Mouse (Mus musculus) granulocyte monocyte progenitor cell, adult 5-6 weeks (primary cell): ENCODE measurements around the gene Foxl1. TPM values are rescaled to one million over a fixed set of nuclear protein-coding genes. Genes with fewer than 3 reads are reported as not detected.

Experiments
- ATAC-seq: replicated peaks from 2 replicates; pipeline ENCODE4 v1.8.0; 2016; ENCODE audit warnings: mild to moderate bottlenecking, moderate TSS enrichment, inconsistent platforms; ENCODE audit not compliant: poor library complexity, severe bottlenecking
- total RNA-seq, 2 experiments: library from RNA; stranded (forward) in 1 of 2; stranded (reverse) in 1 of 2; fragments of 200-712, 200-1000 nt in 1 of 2; fragments of >200 nt in 1 of 2; fragmentation: Nextera tagmentation in 1 of 2; gene quantifications; 2 replicates each; pipeline ENCODE4 v1.2.3; 2014 to 2017

Foxl1 gene
- total RNA-seq, 2 experiments from 2014 or later: not detected

GRCm38 (mm10) chr8:121162413-121162812 is 34.7 kb downstream of the Foxl1 start:
- no peak for ATAC-seq

- no peak for ATAC-seq
These were observed 35.4 kb downstream of the Foxl1 start for GRCm38 (mm10) chr8:121162906-121163695.

DNA sequence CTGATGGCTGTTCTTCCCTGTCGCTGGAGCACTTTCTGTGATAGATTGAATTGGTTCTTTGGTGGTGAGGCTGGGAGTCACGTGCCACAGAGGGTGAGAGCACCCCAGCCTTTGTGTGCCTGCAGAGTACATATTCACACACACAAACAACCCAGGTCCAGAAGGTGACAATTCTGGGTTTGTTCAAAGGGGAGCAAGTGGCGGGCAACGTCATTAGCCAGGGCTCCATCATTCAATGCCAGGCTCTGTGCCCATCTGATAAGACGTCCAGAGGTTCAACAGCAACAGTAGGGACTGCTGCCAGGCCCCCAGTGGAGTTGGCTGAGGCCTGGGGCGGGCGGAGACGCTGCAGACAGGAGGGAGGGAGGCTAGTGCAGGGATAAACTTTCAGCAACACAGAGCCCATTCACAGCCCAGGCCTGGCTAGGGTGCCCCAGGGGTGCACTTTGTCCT is 36.3 kb downstream of the Foxl1 start:
- ATAC-seq: no peak

- ATAC-seq: no peak
These were observed 40.3 kb downstream of the Foxl1 start for GRCm38 (mm10) chr8:121168033-121168432.

DNA sequence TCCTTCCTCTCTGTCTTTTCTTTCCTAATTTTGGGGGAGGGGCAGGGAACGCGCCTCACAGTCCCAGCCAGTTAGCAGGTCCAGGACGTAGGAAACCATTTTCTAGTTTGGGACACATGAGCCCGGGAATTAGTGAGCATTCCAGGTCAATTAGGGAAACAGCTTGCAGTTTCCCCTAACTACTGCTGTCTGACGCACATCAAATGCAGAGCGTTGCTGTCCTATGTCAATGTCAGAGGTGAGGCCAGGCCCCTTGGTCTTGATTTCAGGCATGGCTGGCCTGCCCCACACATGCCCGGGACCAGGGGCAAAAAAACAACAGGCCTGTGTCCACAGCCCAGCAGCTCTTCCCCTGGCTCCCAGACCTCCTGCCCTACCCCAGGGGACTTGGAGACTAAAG is 42.4 kb downstream of the Foxl1 start:
- ATAC-seq: no peak

DNA sequence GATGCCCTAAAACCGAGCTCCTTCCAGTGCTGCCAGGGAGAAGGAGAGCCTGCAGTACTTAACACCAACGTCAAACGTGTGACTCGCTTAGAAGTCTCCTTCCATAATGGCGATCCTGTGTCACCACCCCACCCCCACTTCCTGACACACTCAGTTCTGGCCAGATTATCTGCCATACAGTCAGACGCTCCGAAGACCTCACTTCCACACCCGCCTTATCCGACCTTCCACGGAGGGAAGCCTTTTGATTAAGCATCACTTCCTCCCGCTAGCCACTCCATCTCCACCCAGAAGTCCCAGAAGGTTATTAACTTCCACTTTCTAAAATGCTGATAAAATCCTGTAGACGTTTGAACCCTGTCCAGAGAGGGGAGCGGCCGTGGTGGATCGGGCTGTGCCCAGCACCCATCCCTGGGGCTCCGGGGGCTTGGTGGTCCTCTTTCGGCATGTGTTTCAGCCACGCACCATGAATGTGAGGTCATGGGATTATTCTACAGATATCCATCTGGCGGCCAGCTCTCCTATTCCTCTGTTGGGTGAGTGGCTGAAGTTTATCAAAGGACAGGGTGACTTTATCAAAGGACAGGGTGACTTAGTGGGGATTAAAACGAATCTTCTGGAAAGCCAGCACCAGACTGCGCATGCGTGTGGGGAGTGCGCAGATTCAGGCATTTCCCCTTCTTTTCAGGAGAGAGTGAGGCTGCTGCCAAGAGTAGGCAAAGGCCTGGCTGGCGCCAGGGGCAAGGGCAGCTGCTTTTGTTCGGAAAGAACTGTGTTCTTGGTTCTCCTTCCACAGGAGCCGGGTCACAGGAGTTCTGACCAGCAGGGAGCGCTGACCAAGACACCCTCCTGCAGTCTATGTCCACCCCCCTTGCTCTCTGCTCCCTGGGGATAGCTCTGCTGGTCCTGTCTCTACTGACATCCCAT is 43.1 kb downstream of the Foxl1 start:
- peak; percentile 69 for ATAC-seq

DNA sequence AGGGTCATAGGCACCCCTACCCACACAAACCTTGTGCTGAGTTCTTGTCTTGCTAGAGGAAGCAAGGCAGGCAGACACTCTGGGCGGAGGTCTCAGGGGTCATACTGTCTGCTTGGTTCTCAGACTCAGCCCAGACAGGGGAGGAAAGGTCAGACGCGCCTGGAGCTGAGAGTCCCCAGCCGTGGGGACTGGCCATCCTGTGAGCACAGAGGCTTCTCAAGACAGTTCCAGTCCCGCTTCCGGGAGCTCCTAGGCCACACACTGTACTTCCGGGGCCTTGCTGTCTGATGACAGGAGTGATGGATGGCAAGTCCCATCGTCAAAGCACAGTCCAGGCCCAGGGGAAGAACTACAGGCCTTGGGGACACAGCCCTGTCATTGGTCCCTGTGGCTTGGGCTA is 44.8 kb downstream of the Foxl1 start:
- ATAC-seq: no peak

DNA sequence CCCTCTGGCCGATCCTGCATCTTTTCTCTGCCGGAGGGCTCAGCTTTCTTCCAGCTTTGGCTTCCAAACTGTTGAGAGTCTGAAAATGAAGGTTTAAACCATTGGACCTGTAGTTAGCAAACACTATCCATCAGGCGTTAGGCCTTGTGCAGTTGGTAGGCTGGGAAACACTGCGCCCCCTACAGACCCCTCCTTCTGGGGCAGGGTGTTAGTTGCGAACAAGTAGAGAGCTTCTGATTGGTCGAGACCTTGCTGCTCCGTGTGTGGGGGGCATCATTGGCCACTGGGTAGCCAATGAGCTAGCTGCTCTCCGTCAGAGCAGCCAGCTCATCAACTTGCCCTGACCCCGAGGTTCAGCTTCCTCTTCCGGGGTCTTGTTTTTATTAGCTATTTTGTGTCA is 46.4 kb downstream of the Foxl1 start:
- ATAC-seq: no peak

- ATAC-seq: no peak
These were observed 47.2 kb downstream of the Foxl1 start for GRCm38 (mm10) chr8:121174721-121175539.

DNA sequence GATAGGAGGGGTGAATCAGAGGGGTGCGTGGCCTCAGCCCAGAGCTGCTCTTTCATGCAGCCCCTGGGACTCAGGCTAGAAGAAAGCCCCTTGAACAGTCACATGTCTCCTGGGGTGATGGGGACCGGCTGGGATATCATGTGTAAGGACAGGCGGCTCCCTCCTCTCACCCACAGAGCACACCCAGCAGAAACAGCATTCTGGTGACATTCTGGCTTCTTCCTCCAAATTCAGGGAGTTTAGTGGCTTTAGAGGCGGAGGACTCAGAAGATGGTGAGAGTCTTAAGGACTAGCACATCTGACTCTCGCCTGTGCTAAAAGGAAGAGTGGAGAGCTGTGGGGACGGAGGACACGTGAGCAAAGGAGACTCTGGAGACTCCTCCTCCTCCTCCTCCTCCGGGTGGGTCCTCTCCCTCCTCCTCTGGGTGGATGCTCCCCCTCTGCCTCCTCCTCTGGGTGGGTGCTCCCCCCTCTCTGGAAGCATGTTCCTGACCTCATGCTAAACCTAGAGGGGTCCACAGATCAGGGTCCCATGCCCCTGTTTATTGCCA is 47.9 kb downstream of the Foxl1 start:
- ATAC-seq: no peak

- peak; percentile 85 for ATAC-seq
These were observed 48.6 kb downstream of the Foxl1 start for GRCm38 (mm10) chr8:121176291-121176690.

Other genes starting within 250 kb of the Foxl1 start
- gene Foxf1, start 43.6 kb upstream of the Foxl1 start, total RNA-seq (2014; fragmentation: Nextera tagmentation): not detected in 2 replicates
- gene Foxf1, start 43.6 kb upstream of the Foxl1 start, total RNA-seq (2017): not detected in 2 replicates
- gene Mthfsd, start 19.5 kb upstream of the Foxl1 start, total RNA-seq (2014; fragmentation: Nextera tagmentation): 38.9 and 45.1 TPM in 2 replicates
- gene Mthfsd, start 19.5 kb upstream of the Foxl1 start, total RNA-seq (2017): 14.9 and 16.4 TPM in 2 replicates
- not detected in 2 replicates for gene Foxc2, start 11.8 kb upstream of the Foxl1 start, total RNA-seq (2014; fragmentation: Nextera tagmentation)
- not detected in 2 replicates for gene Foxc2, start 11.8 kb upstream of the Foxl1 start, total RNA-seq (2017)